Mouse (Mus musculus) layer of hippocampus, adult 8-10 months (tissue): ENCODE measurements around the gene Prdm8. TPM values are rescaled to one million over a fixed set of nuclear protein-coding genes. Genes with fewer than 3 reads are reported as not detected.
A peak's percentile ranks its signal among the peaks of the same experiment; 100 is the strongest.

Experiments used
- DNase-seq, 2 experiments: peaks; one replicate each; pipeline ENCODE4 v3.0.0; 2022; ENCODE audit warnings: low spot score in 2 of 2
- total RNA-seq, 4 experiments: library from RNA; stranded (reverse); gene quantifications; 2 replicates each; pipeline ENCODE4 v1.2.4; 2022

Prdm8 gene
- total RNA-seq, 4 experiments from 2014 or later: 67.7 to 76.1 (median 71.5) TPM

GRCm38 (mm10) chr5:98184281-98184910, 17.4 kb downstream of the Prdm8 start:
- no peak for DNase-seq

- DNase-seq: peak in 1 of 2 experiments; percentile 73
Observed at GRCm38 (mm10) chr5:98184971-98185805, 18.2 kb downstream of the Prdm8 start.

- DNase-seq: no peak
Observed at GRCm38 (mm10) chr5:98185806-98186751, 19.1 kb downstream of the Prdm8 start.

- DNase-seq: no peak
Observed at GRCm38 (mm10) chr5:98189181-98190180, 22.5 kb downstream of the Prdm8 start.

- no peak for DNase-seq
Observed at GRCm38 (mm10) chr5:98192295-98192983, 25.4 kb downstream of the Prdm8 start.

- DNase-seq: no peak
Observed at GRCm38 (mm10) chr5:98194959-98195358, 28.0 kb downstream of the Prdm8 start.

- no peak for DNase-seq
Observed at GRCm38 (mm10) chr5:98198412-98199218, 31.6 kb downstream of the Prdm8 start.

- DNase-seq: no peak
Observed at GRCm38 (mm10) chr5:98199219-98199552, 32.2 kb downstream of the Prdm8 start.

- no peak for DNase-seq
Observed at GRCm38 (mm10) chr5:98201606-98202005, 34.6 kb downstream of the Prdm8 start.

GRCm38 (mm10) chr5:98202996-98203395, 36.0 kb downstream of the Prdm8 start:
- DNase-seq: no peak

GRCm38 (mm10) chr5:98212501-98212900, 45.5 kb downstream of the Prdm8 start:
- DNase-seq: no peak

GRCm38 (mm10) chr5:98221956-98222355, 55.0 kb downstream of the Prdm8 start:
- no peak for DNase-seq

- DNase-seq: no peak
Observed at GRCm38 (mm10) chr5:98226710-98227109, 59.7 kb downstream of the Prdm8 start.

GRCm38 (mm10) chr5:98229456-98229855, 62.5 kb downstream of the Prdm8 start:
- DNase-seq: no peak

GRCm38 (mm10) chr5:98238466-98238865, 71.5 kb downstream of the Prdm8 start:
- no peak for DNase-seq
